Mouse (Mus musculus) layer of hippocampus, adult 9-10 months (tissue): ENCODE results near the gene Lamc3.

Experiments used
- DNase-seq: peaks from one replicate; pipeline ENCODE4 v3.0.0; 2022; ENCODE audit warnings: low spot score

The Lamc3 gene

DNA sequence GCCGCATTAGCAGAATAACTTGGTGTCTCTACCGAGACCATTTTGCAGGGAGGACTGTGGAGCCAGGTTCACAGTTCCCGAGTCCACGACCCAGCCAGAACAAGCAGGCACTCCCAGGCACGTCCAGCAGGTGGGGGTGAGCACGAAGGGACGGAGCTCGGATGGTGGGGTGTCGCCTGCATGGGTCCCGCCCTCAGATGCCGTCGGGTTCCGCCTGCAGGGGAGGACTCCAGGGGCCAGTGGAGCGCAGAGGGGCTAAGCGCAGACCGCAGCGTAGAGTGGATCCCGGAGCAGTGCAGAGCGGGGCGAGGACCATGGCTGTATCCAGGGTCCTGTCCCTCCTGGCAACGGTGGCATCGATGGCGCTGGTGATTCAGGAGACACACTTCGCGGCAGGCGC is at the start of gene Lamc3:
Gene Lamc3, plus strand, starts transcription at position 262 of the 400 bp plus-strand sequence.
- no peak for DNase-seq

DNA sequence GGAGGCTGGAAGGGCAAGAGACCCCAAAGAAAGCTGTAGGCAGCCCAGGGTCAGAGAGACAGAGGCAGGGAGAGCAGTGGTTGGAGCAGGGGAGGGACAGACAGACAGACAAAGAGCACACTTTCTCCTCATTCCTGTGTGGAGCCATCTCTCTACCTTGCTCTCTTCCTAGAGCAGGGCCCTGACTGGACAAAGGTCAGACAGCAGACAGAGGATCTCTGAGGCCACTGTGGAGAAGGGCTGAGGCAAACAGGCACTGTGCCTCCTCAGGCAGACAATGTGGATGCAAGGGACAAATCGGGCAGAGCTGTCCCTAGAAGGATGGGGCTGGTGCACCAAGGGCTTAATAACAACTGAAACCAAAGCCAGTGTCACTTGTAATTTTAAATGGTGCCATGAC is 48.2 kb upstream of the Lamc3 start:
- DNase-seq: no peak

DNA sequence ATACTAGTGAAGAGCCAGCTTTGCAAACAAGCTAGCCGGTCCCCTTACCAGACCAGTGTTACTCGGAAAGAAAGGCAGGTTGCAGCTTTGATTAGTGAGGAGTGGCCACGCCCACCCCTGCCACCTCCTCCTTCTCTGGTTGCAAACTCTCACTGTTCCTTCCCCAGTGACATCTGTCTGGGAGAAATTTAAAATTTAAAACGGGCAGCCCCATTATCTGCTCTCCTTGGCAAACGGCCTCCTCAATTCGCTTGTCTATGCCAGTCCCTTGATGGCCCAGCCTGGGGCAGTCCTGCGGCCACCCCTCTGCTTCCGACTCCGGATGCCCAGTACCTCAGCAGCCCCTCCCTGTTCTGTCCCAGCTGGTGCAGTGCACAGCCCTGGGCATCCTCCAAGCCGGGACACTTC is 42.4 kb upstream of the Lamc3 start:
- no peak for DNase-seq

DNA sequence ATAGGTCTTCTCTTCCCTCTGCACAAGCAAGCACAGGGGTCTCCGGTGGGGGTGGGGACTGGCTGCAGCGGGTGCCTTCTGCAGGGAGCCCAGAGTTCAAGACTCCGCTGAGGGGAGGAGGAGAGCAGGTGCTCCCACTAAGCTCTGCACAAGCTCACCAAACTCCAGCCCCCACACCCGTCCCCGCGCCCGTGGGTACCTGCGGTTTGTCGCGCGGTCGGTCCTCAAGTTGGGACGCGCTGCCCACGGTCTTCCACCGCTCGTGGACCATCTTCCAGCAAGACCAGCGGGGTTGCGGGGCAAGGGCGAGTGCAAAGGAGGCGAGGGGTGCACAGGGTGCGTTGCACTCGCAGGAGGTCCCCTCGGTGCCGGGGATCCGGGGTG is 41.6 kb upstream of the Lamc3 start:
- no peak for DNase-seq

DNA sequence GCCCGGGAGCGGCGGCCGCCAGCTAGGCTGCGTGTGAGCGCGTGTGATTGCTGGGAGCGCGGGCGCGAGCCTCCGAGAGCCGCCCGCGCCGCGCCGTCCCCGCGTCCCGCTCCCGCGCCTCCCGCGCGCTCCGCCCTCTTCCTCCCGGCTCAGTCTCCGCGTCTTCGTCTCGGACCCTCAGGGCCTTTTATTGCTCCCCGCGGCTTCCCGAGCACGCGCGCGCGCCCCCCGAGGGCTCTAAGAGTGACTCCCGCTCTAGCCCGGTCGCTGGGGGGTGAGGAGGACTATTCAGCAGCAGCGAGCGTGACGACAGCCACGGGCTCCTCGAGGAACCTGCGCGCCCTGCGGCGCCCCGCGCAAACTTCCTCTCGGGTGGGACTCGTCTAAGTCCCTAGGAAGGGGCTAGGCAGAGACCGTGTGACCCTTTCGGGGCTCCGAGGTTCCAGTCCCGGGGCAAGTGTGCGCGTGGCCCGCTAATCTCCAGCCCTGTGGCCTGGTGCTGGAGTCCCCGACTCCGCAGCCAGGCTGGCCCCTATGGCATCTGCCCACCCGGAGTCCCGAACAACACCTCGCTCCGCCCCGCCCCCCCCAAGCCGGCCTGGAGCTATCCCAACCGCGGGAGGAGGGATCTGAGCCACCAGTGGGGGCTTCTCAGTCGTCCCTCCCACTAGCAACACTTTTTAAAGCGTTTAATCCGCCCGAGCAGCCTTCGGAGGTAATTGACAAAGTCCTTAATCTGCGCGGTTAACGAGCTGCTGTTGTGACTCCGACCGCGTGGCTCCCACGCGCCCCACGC is 41.0 kb upstream of the Lamc3 start, which contains the start of gene Fibcd1:
Gene Fibcd1, minus strand, starts transcription at position 110 of the 796 bp plus-strand sequence.
- DNase-seq: no peak

DNA sequence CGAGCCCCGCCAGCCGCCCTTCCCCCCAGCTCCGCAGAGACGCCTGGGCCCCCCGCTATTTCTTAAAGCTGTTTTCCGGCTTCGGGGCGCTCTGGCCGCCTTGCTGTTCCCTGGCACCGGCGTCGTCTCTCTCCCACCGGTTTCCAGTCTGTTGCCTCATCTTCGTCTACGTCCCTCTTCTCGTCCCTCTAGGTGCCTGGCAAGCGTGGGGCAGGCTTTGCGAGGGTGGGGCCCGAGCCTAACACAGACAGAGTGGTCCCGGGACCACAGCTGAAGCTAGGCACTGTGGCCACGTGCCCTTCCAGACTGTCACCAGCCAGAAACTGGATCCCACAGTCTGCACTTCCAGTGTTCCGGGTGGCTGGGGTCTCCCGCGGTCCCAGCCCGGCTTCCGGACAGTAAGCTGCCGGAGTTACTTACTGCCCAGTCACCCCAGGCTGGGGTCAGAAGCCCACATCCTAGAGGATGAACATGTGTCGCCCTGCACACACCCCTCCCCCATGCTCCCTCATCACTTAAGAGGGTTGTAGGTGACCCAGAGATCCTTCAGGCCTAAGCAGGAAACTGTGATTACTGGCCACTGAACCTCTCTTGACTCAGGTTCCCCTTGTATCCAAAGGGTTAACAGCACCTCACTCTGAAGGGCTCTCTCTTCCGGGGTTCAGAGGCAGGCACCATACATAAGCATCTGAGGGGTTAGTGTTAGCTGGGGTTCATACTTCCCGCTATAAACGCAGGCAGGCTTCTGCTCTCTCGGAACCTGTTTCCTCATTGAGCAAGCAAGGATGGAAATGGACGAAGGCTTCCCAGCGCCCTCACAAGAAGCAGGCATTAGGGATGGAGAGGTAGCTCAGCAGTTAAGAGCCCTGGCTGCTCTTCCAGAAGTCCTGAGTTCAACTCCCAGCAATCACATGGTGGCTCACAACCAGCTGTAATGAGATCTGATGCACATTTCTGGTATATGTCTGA is 40.1 kb upstream of the Lamc3 start:
- DNase-seq: no peak

DNA sequence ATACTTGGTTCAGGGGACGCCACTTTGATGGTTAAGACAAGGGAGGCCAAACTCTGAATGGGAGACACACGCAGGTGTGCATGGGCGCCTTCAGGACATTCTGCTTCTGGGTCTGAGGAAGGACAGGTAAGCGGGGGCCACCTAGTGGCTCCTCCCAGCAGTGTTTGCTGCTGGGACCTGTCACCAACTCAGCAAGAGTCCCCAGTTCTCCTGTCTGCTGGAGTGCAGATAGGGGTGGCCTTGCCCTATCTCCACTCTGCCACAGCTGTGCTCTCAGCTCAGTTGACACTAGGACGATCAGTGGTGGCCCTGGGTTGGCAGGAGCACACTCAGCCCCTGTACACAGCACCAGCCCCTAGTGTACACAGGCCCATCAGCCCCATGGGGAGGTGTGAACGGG is 39.2 kb upstream of the Lamc3 start:
- no peak for DNase-seq

DNA sequence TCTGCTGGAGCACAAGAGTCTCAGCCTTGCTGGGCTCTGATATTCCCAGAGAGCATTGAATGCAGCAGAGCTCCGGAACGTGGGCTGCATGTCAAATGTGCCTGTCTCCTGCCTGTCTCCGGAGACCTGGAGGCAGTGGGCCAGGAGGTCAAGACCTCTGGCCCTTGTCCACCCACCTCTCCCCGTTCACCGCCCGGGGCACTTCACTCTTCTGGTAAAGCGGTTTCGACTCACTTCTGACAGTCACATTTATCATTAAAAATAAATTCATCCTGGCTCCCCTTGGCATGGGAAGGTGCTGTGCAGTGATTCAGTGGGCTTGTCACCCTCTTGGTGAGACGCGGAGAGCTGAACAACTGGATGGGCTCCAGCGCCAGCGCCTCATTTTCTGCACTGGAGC is 37.0 kb upstream of the Lamc3 start:
- no peak for DNase-seq

DNA sequence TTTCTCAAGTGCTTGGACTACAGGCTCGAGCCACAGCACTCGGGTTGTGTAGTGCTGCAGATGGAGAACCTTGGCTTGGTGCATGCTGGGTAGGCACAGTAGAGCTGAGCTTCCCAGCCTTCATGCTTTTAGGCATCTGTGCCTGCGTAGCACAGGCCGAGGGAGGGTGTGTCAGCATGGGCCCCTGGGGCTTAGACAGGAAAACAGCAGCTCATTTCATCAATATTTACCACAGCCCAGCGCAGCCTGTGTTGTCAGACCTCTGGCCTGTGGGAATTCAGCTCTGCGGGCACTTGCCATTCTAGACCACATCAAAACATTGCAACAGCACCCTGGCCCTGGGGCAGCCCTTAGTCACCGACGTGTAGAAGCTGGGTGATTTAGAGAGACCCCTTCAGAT is 31.1 kb upstream of the Lamc3 start:
- no peak for DNase-seq

DNA sequence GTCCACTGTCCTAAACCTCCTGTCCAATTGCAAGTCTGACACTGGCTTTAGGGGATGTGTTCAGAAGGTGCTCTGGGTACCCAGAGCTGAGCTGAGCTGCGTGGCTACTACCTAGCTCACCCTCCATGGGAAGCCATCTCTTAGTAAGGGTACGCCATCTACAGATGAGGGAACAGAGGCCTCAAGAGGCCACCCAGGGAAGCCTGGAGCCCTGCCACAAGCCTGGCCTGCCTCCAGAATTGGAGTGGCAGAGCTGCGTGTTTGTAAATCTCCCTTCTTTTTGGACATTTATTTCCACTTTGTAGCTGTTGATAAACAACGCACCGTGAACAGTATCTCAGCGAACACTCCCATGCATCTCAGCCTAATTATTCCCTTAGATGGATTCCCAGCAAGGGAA is 29.9 kb upstream of the Lamc3 start:
- DNase-seq: no peak

DNA sequence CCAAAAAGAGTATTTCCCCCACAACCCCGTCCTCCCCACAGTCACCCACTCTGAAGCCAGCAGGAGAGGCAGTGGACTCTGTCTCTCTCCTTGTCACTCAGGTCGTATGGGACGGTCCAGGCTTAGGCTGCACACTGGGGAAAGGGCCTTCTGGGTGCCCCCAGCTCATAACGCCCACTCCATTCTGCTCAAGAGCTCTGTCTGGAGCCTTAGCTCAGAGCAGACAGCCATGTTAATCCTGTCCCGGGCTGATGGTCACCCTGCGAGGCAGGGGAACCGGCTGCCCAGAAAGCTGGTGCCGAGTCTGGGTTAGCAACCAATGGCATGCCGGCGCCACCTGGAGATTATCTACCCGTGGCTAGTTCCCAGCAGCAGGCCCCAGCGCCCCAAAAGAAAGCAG is 28.6 kb upstream of the Lamc3 start:
- no peak for DNase-seq

DNA sequence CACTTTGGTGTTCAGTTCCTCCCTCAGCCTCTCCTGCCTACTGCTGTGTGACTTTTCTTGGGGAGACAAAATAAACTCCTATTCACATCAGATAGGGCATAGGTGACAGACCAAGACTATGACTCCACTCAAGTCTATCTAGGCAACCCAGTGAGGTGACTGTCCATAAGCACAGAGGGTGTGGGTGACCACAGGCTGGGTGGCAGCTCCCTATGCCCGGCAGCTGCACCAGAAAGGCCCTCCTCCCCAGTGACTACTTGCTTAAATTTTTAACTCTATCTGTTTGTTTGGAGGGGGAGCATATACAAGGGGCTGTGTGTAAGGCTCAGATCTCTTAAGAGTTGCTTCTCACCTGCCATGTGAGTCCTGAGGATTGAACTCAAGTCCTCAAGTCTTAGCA is 24.2 kb upstream of the Lamc3 start:
- no peak for DNase-seq

DNA sequence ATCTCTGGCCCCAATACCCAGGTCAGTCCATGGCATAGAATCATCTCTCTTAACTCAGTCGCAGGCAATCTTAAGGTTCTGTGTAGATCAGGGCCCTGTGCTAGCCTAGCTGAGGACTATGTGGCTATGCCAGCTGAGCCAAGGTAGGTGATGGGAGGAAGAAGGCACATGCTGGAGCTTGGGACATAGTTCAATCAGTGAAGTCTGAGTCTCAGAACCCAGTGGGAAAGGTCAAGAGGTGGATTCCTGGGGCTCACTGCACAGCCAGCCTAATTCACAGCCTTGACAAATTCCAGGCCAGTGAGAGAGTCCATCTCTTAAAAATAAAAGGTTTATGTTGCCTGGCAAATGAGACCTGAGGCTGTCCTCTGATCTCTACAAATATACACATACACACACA is 23.3 kb upstream of the Lamc3 start:
- DNase-seq: no peak

DNA sequence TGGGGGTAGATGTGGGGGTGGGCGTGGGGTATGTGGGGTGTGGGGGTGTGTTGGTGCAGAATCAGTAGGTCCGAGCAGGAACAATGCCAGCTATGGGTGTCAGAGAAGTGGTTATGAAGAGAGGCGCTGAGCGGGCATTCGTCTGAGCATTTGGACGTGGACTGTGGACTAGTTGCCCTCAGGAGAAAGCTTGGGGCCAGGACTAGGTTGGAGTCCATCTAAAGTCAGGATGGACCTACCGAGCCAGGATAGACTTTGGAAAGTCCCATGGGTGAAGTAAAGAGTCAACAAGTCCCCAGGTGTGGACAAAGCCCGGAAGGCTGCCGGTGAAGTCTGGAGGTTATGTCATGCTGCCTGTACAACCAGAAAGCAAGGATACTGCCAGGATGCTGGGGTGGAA is 22.2 kb upstream of the Lamc3 start:
- DNase-seq: no peak

DNA sequence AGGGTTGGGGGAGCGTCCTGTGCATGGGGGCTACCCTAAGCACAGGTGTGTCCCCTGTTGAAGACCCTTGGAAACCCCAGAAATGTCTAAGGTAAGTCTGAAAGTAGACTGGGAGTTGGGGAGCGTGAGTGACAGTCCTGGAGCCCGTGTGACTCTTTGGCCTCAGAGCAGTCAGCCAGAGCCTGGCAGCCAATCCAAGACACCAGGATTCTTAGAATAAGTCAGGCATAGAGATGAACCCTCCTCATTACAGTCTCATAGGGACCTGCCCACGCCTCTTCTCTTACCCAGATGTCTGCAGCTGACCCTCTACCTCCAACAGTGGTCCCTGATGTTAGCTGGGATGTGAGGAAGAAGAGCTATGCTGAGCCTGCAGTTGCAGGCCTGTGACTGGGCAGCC is 21.8 kb upstream of the Lamc3 start:
- DNase-seq: no peak

DNA sequence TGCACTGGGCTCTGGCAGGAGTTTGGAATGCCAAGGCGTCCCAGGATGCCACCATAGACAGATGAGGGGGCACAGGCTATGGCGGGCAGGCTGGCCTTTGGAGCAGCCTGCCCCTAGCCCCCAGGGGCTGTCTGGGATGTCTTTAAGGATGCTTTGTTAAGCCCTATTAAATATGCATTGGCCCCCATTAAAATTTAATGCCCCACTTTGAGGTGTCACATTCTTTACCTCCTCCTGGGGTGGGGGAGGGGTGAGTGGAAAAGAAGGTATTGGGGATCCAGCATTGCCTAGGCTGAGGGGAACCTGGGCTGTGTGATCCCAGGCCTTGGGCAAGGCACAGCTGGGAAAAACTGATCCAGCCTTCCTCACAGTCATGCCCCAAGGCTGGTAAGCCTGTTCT is 21.3 kb upstream of the Lamc3 start:
- DNase-seq: no peak

DNA sequence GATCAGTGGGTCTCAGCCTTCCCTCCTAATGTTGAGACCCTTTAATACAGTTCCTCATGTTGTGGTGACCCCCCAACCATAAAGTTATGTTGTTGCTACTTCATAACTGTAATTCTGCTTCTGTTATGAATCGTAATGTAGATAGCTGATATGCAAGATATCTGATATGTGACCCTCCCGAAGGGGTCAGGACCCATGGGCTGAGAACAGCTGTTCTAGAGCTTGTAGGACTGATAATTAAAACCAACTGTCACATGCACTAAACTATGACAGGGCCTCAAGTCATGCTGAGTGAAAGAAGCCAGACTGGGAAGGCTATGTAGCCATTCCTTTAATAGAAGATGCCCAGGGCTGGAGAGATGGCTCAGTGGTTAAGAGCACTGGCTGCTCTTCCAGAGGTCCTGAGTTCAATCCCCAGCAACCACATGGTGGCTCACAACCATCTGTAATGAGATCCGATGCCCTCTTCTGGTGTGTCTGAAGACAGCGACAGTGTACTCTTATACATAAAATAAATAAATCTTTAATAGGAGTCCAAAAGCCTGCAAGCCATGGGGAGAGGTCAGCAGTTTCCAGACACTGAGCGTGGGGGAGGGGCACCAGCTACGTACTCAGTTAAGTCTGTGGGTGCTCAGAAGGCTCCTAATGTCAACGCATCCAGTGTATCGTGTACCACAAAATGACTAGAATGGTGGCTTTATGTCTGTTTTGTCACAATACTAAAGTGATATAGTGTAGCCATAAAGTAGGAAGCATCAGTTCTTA is 19.1 kb upstream of the Lamc3 start:
- DNase-seq: no peak

DNA sequence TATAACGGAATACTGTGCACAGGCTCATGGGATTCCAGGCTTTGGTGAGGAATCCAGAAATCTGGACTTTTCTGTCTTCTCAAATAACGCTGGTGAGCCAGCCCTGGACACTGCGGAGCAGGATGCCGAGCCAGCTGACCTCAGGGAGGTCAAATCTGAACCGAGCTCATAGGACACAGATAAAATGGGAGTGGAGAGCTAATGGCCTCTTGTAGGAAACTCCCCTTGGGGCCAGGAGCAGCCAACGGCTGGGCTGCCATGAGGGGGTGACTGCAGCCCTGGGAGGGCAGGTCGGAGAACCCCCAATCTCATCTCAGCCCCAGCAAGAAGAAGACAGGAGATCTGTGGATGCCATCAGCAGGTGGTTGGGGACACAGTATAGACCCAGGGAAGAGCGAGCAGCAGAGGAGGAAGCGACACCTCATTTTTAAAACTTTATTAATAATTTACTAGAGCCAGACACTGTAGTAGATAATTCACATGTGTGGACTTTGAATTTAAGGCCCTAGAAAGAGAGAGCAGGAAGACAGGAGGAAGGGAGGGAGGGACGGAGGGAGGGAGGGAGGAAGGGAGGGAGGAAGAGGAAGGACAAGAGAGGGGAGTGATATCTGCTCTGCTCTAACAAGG is 18.4 kb upstream of the Lamc3 start:
- no peak for DNase-seq

DNA sequence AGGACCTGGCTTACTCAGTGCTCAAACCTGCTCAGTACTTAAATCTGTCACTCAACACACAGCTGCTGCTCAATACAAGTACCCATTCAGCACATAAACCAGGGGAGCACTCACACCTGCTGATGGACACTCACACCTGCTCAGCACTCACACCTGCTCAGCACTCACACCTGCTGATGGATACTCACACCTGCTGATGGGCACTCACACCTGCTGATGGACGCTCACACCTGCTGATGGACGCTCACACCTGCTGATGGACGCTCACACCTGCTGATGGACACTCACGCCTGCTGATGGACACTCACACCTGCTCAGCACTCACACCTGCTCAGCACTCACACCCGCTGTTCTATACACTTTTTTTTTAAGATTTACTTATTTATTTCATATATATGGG is 17.4 kb upstream of the Lamc3 start:
- DNase-seq: no peak

DNA sequence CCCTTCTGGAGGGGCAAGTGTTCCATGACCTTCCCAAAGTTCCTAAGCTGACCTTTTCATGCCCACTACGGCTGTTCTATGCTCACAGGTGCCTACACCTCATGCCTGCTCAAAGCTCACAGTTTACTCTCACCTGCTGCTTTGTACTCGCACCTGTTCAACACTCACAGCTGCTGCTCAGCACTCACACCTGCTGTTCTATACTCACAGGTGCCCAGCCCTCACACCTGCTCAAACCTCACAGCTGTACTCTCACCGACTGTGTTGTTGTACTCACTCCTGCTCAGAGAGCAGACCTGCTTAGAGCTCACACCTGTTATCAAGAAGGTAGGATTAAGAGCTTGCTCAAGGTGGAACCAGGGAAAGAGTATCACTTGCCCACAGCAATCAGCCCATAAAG is 16.4 kb upstream of the Lamc3 start:
- DNase-seq: no peak

DNA sequence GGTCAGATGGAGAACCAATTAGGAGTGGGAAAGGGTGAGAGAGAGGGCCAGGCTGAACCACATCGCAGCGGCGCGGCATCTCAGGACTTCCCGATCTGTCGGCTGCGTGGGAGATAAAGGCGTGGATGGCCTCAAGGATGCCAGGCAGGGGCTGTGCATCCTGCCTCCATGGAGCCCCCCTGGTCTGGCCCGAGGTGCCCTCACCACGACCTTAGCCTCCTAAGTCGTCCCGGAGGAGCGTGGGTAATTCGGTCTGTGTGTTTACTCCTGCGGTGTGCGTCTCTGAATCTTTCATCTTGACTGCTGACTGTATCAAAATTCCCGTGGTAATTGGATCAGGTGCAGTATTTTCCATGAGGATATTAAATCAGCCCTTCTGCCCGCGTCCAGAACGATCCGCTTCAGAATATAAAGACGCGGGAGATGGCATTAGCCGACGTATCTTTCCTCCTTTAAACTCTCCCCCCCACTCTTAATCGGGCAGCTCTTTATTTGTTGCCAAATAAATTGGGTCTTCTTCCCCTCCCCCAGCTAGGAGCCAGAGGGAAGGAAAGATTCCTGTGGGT is 12.7 kb upstream of the Lamc3 start:
- no peak for DNase-seq

DNA sequence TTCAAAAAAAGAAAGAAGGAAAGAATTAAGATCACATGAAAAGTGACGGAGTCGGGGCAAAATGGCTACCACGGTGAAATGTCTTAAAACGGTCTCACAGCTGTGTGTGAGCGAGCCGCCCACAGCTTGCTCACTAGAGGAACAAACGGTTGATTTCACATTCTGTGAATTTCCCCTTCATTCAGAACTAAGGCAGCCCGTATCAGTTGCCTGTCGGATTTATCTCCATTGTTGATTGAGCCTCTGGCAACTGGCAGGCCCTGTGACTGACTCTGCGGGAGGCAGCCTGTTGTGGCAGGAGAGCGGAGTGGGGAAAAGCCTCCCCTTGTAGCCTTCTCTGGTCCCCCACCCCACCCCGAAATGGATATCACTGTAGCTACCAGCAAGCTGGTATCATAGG is 10.6 kb upstream of the Lamc3 start:
- DNase-seq: no peak
